Mouse (Mus musculus) lung, postnatal 36 days (tissue): ENCODE measurements around the gene Ric1.
A peak's percentile ranks its signal among the peaks of the same experiment; 100 is the strongest.

Experiments used
- DNase-seq: peaks from one replicate; pipeline ENCODE4 v3.0.0; 2022; ENCODE audit warnings: mixed read lengths

The Ric1 gene

GRCm38 (mm10) chr19:29641055-29641454 lies 119.0 kb downstream of the Ric1 start:
- peak; percentile 27 for DNase-seq

GRCm38 (mm10) chr19:29641510-29641909 lies 119.4 kb downstream of the Ric1 start:
- no peak for DNase-seq

DNA sequence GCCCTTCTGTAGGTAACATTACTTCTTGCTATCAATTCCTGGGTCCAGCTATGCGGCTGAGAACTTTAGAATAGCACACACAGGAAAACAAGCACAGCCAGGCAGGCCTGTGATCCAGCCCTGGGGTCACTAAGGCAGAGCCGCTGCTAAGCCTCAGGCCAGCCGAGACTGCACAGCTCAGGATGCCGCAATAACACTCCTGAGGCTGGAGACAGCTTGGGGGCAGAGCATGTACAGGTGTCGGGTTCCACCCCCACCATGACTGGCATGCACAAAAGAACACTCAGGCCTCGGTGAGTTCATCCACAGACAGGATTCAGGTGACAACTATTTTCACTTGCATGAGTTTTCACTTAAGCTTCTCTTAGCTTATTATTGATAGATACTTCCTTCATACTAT lies 120.1 kb downstream of the Ric1 start:
- DNase-seq, result no peak

GRCm38 (mm10) chr19:29643194-29643922 lies 121.3 kb downstream of the Ric1 start:
- DNase-seq, result no peak

DNA sequence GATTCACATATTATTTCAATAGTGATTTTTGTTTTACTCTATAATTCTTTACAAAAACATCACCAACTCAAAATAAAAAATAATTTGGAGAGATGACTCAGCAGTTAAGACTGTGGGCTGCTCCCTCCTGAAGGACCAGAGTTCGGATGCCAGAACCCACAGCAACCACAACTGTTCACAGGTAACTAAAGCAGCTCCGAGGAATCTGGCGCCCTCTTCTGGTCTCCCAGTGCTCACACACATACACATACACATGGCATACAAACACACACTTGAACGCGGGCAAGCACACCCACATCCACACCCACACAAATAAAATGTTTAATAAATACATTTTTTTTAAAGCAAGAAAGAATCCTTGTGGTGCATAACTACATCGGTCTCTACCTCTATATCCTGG lies 122.7 kb downstream of the Ric1 start:
- DNase-seq, result no peak

GRCm38 (mm10) chr19:29647651-29648549 lies 125.8 kb downstream of the Ric1 start, which contains the start of gene Ermp1:
Gene Ermp1 (minus strand): TSS chr19:29648415.
- peak; percentile 97 for DNase-seq

GRCm38 (mm10) chr19:29648550-29648914 lies 126.5 kb downstream of the Ric1 start:
- DNase-seq, result no peak

- DNase-seq, result no peak
These were observed 127.6 kb downstream of the Ric1 start for GRCm38 (mm10) chr19:29649683-29650082.

DNA sequence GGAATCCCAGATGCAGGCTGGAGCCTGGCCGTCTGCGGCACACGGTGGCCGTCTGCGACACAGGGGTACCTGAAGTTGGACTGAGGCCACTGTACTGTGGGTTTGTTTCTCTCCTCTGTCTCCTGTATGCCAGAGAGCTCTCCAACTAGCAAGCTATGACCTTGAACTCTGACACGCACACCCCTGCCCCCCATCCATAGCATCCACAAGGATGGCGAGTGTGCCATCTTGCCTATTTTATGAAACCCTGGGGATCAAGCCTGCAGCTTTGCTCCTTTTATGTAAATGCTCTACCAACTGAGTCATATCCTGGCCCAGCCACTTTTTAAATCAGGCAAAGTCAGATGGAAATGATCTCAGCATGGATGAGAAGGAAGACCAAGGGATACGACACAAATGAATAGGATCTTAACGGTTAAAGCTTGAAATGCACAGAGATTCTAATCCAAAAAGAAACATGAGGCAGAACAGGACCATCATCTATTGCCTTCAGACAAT lies 131.7 kb downstream of the Ric1 start:
- no peak for DNase-seq

- no peak for DNase-seq
These were observed 133.1 kb downstream of the Ric1 start for GRCm38 (mm10) chr19:29655148-29655547.

DNA sequence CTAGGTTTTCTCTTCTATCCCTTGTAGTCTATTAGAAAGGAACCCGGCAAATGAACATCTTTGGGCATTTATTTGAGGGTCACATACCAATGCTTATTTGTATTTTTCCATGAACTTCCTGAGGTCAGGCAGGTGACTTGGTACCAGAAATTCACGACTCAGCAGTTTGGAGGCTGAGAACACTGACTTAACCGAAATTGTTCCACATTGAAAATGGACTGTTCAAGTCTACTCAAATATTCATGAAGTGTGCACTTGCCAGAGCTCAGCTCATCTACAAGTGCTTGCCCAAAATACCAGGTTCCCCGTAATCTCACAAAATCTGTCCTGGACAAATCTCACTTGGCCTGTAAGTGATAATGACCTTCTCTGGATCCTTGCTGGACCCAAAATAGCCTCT lies 133.9 kb downstream of the Ric1 start:
- no peak for DNase-seq
